Mouse (Mus musculus): ENCODE results near the gene Gimap4. TPM values are rescaled to one million over a fixed set of nuclear protein-coding genes. Genes with fewer than 3 reads are reported as not detected.
A peak's percentile ranks its signal among the peaks of the same experiment; 100 is the strongest.

Gene Gimap4
- total and polyA plus RNA-seq, 2 experiments: 5.5 to 15.1 TPM

- TF ChIP-seq CTCF (IDR thresholded peaks at IDR 0.05; ENCODE audit: low read depth, low read length) (no peak), POLR2A (IDR thresholded peaks at IDR 0.05; ENCODE audit: extremely low read depth, insufficient read depth, low read length) (no peak)
These were observed 13.2 kb downstream of the Gimap4 start for GRCm38 (mm10) chr6:48697555-48697930.

GRCm38 (mm10) chr6:48698066-48698856 is 13.9 kb downstream of the Gimap4 start:
- H3K4me3 ChIP-seq (ENCODE audit: insufficient read depth, low read depth, low read length): no peak overlapping the region
- H3K27me3 ChIP-seq (ENCODE audit: control insufficient read depth, insufficient read depth, low read length): no peaks in the 10 kb centered on the region
- TF ChIP-seq CTCF (IDR thresholded peaks at IDR 0.05; ENCODE audit: low read depth, low read length) (no peak), POLR2A (IDR thresholded peaks at IDR 0.05; ENCODE audit: extremely low read depth, insufficient read depth, low read length) (no peak)
- no peaks in the 10 kb centered on the region for H3K79me2 ChIP-seq (ENCODE audit: control insufficient read depth, insufficient read depth, low read length)
- 87% methylated on average over 7 of the region's 7 CpGs for WGBS
- H3K9ac ChIP-seq (ENCODE audit: low read depth, low read length): no peak overlapping the region
- no peak for DNase-seq (ENCODE audit: extremely low read depth, low read depth, low spot score)
- peak overlapping the region; percentile 55 for H3K27ac ChIP-seq (replicated peaks; ENCODE audit: insufficient read depth, low read depth, low read length)
- 0 out of 2 replicates have a peak, but pooled peaks cover 4% of the 10 kb centered on the region for H3K36me3 ChIP-seq (ENCODE audit: control insufficient read depth, insufficient read depth, low read length)
- H3K4me1 ChIP-seq (ENCODE audit: control insufficient read depth, insufficient read depth, low read length): peaks cover under 1% of the 10 kb centered on the region; the same call in 1 of the 2 replicates

More at GRCm38 (mm10) chr6:48697555-48697930, 13.2 kb downstream of the Gimap4 start:
- Histone ChIP-seq H3K79me2 (ENCODE audit: control insufficient read depth, insufficient read depth, low read length) (no peaks in the 10 kb centered on the region), H3K36me3 (ENCODE audit: control insufficient read depth, insufficient read depth, low read length) (peaks cover 4% of the 10 kb centered on the region; the same call in 1 of the 2 replicates), H3K4me3 (ENCODE audit: insufficient read depth, low read depth, low read length) (no peak overlapping the region), H3K27me3 (ENCODE audit: control insufficient read depth, insufficient read depth, low read length) (no peaks in the 10 kb centered on the region), H3K27ac (replicated peaks; ENCODE audit: insufficient read depth, low read depth, low read length) (no peak overlapping the region; the same call in 1 of the 2 replicates), H3K9ac (ENCODE audit: low read depth, low read length) (no peak overlapping the region), H3K4me1 (ENCODE audit: control insufficient read depth, insufficient read depth, low read length) (no peaks in the 10 kb centered on the region; the same call in 1 of the 2 replicates)
- WGBS: 34% methylated on average over 1 of the region's 1 CpGs
- no peak for DNase-seq (ENCODE audit: extremely low read depth, low read depth, low spot score)

- H3K27me3 ChIP-seq (ENCODE audit: control insufficient read depth, insufficient read depth, low read length): no peaks in the 10 kb centered on the region
- no peaks in the 10 kb centered on the region for H3K79me2 ChIP-seq (ENCODE audit: control insufficient read depth, insufficient read depth, low read length)
- no peak for DNase-seq (ENCODE audit: extremely low read depth, low read depth, low spot score)
- 0 out of 2 replicates have a peak, but pooled peaks cover 4% of the 10 kb centered on the region for H3K36me3 ChIP-seq (ENCODE audit: control insufficient read depth, insufficient read depth, low read length)
- 83% methylated on average over 3 of the region's 3 CpGs for WGBS
- no peak overlapping the region for H3K4me3 ChIP-seq (ENCODE audit: insufficient read depth, low read depth, low read length)
- TF ChIP-seq POLR2A (IDR thresholded peaks at IDR 0.05; ENCODE audit: extremely low read depth, insufficient read depth, low read length) (no peak), CTCF (IDR thresholded peaks at IDR 0.05; ENCODE audit: low read depth, low read length) (no peak)
- peaks cover 4% of the 10 kb centered on the region; the same call in 1 of the 2 replicates for H3K4me1 ChIP-seq (ENCODE audit: control insufficient read depth, insufficient read depth, low read length)
- peak overlapping the region; percentile 70; the same call in 1 of the 2 replicates for H3K27ac ChIP-seq (replicated peaks; ENCODE audit: insufficient read depth, low read depth, low read length)
- no peak overlapping the region for H3K9ac ChIP-seq (ENCODE audit: low read depth, low read length)
These were observed 14.5 kb downstream of the Gimap4 start for GRCm38 (mm10) chr6:48698888-48699287.

GRCm38 (mm10) chr6:48700251-48701075 is 16.1 kb downstream of the Gimap4 start:
- Histone ChIP-seq H3K4me1 (ENCODE audit: control insufficient read depth, insufficient read depth, low read length) (peaks cover 4% of the 10 kb centered on the region; the same call in 1 of the 2 replicates), H3K27ac (replicated peaks; ENCODE audit: insufficient read depth, low read depth, low read length) (peak overlapping the region; percentile 69), H3K36me3 (ENCODE audit: control insufficient read depth, insufficient read depth, low read length) (0 out of 2 replicates have a peak, but pooled peaks cover 4% of the 10 kb centered on the region), H3K27me3 (ENCODE audit: control insufficient read depth, insufficient read depth, low read length) (no peaks in the 10 kb centered on the region), H3K4me3 (ENCODE audit: insufficient read depth, low read depth, low read length) (no peak overlapping the region), H3K79me2 (ENCODE audit: control insufficient read depth, insufficient read depth, low read length) (no peaks in the 10 kb centered on the region), H3K9ac (ENCODE audit: low read depth, low read length) (no peak overlapping the region)
- TF ChIP-seq CTCF (IDR thresholded peaks at IDR 0.05; ENCODE audit: low read depth, low read length) (no peak), POLR2A (IDR thresholded peaks at IDR 0.05; ENCODE audit: extremely low read depth, insufficient read depth, low read length) (no peak)
- no peak for DNase-seq (ENCODE audit: extremely low read depth, low read depth, low spot score)
- 66% methylated on average over 5 of the region's 5 CpGs for WGBS

GRCm38 (mm10) chr6:48702146-48702545 is 17.8 kb downstream of the Gimap4 start:
- H3K27ac ChIP-seq (replicated peaks; ENCODE audit: insufficient read depth, low read depth, low read length): peak overlapping the region; percentile 59

More at GRCm38 (mm10) chr6:48702146-48702545, 17.8 kb downstream of the Gimap4 start:
- Histone ChIP-seq H3K36me3 (ENCODE audit: control insufficient read depth, insufficient read depth, low read length) (peaks cover 4% of the 10 kb centered on the region; the same call in 1 of the 2 replicates), H3K4me1 (ENCODE audit: control insufficient read depth, insufficient read depth, low read length) (peaks cover 4% of the 10 kb centered on the region; the same call in 1 of the 2 replicates), H3K79me2 (ENCODE audit: control insufficient read depth, insufficient read depth, low read length) (no peaks in the 10 kb centered on the region), H3K9ac (ENCODE audit: low read depth, low read length) (no peak overlapping the region), H3K27me3 (ENCODE audit: control insufficient read depth, insufficient read depth, low read length) (no peaks in the 10 kb centered on the region), H3K4me3 (ENCODE audit: insufficient read depth, low read depth, low read length) (no peak overlapping the region)
- no peak for TF ChIP-seq CTCF (IDR thresholded peaks at IDR 0.05; ENCODE audit: low read depth, low read length)
- no peak for TF ChIP-seq POLR2A (IDR thresholded peaks at IDR 0.05; ENCODE audit: extremely low read depth, insufficient read depth, low read length)
- 90% methylated on average over 7 of the region's 7 CpGs for WGBS
- no peak for DNase-seq (ENCODE audit: extremely low read depth, low read depth, low spot score)
